Mouse (Mus musculus) lung, postnatal 10 days (tissue): ENCODE measurements around the gene Ezr.
"Not testable (repeated sequence)": the region's sequence is repeated elsewhere in the genome, so short reads cannot be mapped to it uniquely, and the experiment has no call there.

ENCODE experiments used
- DNase-seq: peaks from one replicate; pipeline ENCODE4 v3.0.0; 2021

Gene Ezr

DNA sequence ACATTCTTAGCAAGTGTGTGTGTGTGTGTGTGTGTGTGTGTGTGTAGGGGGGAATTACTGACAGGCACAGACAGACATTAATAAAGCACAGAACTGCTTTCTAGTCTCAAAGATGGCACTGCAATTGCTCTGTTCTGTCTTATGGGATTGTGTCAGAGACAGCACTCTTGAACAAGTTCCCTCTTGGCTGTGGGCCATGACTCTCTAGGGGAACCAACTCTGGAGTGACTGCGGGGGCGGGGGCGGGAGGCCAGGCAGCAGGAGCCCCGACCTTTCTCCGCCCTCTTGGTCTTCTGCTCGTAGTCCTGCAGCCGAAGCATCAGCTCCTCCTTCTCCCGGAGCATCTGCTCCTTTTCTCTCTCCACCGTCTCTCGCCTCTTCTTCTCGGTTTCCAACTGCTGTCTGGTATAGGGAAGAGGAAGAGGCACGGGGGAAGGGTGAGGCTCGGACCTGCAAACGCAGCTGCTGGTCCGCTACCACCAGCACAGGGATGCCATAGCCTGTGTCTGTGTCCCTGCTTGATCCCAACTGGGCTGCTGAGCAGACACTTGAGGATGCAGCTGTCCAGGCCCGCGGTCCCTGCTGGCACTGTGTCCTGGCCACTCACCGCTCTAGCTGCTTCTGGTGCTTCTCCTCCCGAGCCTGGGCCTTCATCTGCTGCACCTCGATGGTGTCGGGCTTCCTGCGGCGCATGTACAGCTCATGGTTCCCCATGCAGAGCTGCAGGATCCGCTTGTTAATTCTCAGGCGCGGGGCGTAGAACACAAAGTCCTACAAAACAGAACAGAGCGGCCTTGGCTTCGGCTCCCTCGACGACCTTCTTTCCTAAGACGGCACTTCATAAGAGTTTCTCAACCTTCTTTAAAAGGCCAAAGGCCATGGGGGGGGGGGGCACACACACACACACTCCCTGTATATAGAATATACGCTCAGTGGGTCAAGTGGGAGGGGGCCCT is 40.2 kb downstream of the Ezr start:
- DNase-seq, result peak; percentile 83

DNA sequence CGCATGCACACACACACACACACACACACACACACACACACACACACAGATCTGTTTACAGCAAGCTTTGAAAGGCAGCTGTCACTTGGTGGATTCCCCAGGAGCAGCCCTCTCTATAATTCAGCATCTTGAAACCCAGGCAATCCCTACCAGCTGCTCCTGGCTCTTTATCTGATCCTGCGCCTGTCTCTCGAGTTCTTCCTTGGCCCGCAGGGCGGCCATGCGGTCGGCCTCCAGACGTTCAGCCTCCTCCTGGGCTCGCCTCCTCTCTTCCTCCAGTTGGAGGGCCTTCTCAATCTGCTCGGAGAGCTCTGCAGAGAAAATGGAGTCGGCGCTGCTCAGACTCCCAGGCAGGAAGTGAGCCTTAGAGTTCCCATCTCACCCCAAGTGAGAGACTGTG is 41.3 kb downstream of the Ezr start:
- no peak for DNase-seq

DNA sequence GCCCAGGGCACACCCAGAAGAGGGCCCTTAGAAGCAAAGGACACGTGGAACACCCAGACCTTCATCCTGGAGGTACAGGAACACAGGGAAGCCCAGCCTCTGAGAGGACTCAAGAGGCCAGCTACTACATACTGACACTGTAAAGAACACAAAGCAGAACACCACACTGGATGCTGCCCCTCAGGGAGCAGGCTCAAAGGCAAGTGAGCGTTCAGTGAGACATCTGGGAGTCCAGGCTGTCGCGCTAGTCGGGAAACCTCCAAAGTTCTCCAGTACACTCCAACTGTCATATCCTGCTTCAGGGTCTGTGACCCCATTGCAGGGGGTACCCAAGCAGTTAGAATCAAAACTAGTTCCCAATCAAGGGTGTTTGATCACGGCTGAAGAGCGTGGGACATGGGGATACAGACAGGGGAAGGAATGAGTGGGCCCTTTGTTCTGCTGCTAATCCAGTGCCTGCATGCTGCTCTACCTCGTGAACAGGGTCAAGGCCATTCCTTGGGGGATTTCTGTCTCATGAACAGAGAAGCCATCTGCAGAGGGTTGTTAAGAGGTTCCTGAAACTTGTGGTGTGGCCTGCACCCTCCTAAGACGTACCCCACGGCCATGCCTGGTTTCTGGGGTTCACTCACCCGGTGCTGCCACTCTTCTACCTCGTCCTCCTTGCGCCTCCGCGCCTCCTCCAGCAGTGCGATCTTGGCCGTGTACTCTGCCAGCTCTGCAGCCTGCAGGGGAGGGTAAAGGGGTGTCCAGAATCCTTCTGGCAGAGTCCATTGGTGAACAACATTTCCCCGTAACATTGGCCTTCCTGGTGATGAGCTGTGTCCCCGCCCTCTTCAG is 42.0 kb downstream of the Ezr start:
- DNase-seq, result peak; percentile 0

DNA sequence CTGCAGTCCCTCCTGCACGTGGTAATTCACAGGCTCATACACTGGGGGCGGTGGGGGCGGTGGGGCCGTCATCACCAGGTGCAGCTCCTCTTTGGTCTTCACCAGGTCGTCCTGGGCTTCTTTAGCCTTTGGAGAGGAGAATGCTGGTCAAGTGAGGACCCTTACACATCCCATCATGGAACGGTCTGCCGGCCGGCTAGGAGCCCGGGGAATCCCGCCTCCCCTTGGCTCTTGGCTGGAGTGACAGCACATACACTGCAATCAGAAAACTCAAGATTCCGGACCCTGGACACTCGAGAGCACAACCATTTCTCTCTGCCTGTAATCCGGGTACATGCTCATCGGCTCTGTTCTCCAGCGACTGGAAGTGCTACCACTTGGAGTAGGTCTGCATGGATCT is 42.8 kb downstream of the Ezr start:
- DNase-seq, result peak; percentile 2

DNA sequence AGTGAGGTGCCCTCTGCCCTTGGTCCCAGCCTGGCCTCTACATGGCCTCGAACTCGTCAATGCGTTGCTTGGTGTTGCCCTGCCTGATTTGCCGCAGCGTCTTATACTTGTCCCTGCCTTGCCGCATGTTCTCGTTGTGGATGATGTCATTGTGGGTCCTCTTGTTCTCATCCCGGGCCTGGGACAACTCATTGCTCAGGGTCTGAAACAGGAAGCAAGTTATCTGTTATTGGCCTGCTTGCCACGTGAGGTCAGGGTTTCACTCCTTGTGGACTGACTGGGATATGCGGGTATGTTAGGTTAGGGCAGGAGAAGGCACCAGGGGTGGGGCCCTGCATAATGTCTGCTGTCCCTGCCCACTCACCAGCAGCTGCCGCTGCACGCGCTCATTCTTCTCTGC is 43.3 kb downstream of the Ezr start:
- peak; percentile 2 for DNase-seq

DNA sequence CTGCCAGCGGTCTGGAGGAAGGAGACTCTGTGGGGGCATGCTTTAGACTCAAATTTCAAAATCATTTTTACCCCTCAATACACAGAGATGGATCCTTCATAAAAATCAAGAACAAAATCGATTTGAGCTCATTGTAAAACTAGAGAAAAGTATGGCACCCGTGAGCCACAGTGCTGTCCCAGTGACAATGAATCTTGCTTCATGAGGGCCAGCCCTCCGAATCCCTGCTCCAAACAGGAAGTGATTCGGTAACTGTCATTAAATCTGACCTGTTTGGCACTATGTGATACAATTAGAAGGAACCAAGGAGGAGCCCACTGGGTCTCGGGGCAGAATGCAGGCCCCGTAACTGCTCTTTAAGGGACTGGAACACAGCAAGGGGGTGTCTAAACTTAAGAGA is 43.7 kb downstream of the Ezr start:
- DNase-seq, result peak; percentile 0

DNA sequence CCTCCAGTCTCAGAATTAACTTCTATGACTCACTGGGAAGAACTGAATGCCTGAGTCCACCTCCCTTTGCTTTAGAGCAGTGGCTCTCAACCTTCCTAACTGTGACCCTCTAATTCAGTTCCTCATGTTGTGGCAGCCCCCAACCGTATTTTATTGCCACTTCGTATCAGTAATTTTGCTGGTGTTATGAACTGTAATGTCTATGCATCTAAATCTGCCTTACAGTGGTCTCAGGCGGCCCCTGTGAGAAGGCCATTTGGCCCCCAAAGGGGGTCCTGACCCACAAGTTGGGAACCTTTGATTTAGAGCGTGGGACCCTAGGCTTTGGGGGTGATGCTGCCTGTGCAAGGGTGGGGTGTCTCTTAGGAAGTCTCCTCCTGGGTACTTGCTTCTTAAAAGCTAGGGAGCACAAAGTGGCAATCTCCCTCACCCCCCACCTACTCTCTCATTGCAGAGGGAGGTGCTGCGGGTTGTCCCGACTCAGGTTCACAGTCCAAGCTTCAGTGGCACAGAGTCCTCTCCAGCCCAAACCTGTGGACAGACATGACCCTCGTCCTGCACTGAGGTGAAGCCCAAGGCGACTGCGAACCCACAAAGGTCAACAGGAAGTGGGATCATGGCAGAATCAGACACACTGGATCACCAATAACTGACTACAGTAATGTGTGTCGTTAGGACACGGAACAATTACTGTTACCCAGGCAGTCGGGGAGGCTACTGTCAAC is 45.1 kb downstream of the Ezr start:
- DNase-seq, result no peak

DNA sequence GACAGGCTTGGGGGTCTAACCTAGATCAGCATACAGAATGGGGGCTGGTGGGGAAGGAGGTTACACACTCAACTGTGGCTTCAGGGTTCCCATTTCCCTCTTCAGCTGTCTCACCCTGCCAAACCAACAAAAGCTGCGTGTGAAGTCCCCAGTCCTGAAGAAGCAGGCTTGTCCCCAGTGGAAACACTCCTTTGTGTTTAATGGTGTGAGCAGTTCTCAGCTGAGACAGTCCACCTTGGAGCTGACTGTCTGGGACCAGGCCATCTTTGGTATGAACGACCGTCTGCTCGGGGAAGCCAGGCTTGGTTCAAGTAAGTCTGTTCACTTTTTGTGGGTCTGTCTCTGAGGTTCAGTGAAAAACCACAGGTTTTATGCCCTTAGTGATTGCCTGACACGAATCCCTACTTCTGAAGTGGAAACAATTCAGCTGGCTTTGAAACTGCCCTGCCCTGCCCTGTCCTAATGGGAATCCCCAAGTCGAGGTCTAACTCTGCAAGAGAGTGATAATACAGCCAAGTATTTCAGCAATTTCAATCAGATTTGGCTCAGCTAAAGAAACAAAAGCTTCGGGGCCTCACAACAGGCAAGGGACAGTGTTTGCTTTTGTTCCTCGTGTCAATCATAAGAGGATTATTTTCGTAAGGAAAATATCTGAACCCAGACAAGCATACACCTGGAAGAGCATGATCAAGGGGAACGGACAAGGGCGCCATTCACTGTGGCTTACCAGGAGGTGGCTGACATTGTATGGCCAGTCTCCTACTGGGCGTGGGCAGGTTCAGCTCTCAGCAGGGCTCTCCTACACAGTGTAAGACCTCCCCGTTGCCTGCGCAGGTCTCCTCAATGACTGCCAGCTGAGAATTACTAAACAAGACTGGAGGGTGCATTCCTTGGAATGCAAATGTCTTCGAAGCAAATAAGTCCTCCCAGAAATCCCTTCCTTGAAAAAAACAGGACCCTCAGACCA is 46.0 kb downstream of the Ezr start:
- no peak for DNase-seq

DNA sequence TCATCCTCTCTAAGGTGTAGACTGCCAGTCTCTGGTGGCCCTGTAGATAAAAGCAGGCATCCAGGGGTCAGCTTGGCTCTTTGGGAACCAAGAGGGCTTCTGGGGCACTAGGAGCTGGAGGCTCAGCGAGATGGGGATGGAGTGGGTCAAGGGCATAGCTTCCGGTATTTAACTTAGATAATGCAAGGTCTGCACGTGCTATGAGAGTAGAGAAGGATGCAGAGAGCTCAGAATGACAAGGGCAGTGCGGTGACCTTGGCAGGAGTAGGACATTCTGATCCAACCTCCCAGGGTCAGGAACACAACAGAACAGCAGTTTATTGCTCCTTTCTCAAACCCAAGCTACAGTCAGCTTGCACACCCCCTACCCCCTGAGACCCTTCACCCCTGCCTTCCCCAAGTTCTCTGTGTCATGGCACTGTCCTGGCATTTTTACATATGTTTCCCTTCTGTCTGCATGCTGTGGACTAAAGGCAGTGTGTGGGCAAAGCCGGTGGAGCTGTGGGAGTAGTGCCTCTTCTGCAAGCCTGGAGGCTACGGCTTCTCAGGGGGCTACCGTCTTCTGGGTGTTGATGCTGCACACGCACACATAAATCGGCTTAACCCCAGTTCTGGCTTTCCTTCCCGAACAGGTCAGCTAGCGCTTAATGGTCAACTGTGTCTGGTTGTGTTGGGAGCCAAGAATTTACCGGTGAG is 47.7 kb downstream of the Ezr start:
- DNase-seq, result no peak

DNA sequence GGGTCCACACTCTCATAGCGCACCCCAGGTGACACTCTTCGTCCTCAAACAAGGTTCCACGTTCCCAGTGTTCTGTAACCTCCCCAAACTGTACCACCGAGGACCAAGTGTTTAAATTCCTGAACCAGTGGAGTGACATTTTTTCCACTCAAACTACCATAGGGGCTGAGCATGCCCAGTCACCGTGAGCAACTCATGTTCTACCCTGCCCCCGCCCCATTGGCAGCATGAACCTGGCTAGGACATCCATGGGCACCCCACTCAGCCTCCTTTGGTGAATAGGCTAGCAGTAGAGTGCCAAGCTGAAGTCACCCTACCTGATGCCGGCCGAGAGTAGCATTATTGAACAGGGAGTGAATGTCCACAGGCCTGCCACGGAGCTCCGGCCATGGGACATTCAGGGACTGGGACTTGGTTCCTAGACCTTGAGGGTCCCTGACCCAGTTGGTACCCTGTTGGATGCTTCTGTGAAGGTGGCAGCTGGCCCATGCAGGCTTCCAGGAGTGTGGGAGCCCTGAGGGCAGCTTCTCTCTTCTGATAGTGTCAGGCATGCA is 49.2 kb downstream of the Ezr start:
- DNase-seq, result no peak

DNA sequence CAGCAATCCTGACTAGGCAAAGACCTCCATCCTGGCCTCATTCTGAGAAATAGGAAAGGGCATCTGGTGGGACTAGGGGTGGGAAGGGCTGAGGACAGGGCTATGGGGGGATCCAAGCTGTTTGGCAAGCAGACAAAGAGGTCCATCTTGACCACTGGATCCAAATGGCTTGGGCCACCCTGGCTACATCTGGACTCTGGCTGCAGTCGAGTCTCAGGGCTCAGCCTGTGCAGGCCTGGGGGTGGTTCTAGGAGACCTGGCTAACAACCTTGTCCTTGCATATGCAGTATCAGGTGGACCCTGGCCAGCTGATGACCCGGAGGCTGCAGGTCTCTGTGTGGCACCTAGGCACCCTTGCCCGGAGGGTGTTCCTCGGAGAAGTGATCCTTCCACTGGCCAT is 49.9 kb downstream of the Ezr start:
- DNase-seq, result no peak

DNA sequence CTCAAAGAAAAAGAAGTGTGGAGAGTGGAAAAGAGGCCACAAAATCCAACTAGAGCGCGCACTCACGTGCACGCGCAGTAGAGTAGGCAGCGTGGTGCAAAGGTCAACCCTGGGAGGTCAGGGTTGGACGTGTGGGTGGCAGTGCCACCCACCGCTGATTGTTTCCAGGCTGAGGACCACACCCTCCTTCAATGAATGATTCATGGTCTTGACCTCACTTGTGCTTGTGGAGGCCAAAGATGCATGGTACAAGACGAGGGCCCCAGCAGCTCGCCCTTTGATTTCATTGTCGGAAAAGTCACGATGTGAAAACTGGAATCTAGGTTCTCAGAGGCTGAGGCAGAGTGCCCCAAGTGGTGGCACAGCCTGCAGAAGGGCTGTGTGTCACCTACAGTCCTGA is 51.0 kb downstream of the Ezr start:
- no peak for DNase-seq

DNA sequence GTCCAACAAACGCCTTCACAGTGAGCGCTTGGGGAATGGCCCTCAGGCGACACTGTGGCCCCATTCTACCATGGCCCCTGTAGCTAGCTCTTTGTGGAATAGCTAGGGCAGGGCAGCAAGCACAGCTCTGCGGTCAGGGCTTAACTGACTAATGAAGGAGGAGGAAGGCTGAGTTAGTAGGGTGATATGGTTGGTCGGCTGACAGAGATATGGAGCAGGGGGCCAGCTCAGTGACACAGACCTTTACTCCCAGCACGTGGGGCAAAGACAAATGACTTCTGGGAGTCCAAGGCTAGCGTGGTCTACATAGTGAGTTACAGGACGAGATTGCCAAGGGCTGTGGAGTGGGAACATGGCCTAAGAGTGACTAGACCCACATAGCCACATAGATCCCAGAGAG is 51.5 kb downstream of the Ezr start:
- no peak for DNase-seq

DNA sequence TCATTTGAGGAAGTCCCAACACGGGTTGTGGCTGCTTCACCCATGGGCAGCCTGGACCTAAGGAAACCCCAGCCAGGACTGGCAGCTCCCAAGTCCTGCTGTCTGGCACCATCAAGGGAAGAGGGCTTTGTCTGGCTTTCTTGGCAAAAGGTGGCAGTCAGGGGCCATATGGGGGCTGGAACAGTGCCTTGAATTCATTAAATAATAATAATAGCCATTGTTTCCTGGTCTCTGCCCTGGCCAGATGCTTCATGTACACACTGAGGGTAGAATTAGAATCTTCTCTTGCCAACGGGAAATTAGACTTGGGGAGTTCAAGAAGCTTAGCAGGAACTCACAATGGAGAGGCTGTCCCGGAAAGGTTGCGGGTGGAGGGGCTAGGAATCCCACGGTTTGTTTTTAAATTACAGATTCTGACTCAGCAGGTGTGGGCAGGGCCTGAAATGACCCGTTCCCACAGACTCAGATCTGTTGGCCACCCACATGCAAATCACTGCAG is 53.3 kb downstream of the Ezr start:
- DNase-seq, result peak; percentile 60

DNA sequence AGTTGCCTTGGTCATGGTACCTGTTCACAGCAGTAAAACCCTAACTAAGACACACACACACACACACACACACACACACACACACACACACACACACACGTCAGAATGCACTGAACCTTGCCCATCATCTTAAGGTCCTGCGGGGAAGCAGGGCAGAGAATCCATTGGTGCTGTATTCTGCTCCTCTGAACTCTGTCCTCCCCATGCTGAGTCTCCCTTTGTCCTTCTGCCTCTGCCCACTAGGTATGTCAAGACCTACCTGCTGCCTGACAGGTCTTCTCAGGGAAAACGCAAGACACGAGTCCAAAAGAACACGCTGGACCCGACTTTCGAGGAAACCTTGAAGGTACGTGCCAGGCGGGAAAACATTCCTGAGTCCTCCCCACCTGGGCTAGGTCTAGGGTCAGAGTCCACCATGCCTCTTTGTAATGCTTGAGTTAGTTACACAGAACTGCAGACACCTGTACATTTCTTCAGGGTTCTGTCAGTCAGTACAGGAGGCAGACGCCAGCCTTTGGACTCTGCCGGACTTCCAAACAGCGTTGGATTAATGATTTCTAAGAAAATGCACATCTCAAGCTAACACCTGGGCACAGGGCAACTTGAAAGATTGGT is 54.5 kb downstream of the Ezr start:
- no peak for DNase-seq

DNA sequence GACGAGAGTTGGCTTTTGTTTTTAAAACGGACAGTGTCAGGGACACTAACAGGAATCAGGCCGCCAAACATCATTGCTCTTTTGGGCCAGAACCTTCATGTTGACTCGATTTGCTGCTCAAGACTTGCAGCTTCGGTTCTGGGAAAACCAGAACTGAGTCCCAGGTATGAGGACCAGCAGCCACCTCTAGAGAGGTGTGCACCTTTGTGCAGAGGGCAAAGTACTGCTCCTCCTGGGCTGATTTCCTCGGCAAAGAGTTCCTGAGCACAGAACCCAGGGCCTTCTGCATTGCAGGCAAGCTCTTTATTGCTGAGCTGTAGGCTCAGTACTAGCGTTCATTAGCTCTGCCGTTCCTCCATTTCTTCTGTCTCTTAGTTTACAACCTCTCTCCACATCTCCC is 68.6 kb downstream of the Ezr start:
- DNase-seq, result not testable (repeated sequence)

DNA sequence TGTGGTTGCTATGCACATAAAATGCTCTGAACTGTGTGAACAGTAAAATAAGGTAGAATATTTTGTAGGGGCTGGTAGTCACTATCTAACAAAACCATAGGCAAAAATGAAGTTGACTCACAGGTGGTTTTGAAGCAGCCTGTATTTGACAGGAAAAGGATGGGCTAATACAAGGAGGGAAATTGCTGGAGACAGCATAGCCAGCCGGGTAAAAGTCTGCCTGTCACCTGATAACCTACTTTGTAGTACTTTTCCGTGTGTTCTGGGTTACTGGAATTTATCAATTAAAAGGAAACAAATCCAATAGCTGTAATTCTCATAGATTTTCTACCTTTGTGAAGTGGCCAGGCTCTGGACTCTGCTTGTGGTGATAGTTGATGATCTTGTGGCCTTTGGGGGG is 69.1 kb downstream of the Ezr start:
- DNase-seq, result not testable (repeated sequence)

DNA sequence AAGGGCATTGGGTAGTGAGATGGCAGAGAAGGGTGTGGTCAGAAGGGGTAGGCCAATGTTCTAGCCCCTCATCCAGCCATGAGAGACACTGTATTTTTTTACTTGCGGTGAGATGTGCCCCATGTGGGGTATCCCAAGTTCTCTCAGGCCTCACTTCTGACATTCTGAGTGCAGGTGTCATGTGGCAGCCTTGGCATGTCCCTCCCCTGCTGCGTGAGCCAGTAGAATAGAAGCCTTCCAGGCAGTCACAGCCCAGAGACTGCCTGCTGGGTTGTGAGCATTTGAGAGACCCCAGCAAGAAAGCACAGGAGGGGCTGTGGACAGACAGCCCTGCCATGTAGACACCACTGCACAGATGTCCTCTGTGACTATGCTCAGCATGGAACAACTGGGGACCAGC is 74.4 kb downstream of the Ezr start:
- not testable (repeated sequence) for DNase-seq

DNA sequence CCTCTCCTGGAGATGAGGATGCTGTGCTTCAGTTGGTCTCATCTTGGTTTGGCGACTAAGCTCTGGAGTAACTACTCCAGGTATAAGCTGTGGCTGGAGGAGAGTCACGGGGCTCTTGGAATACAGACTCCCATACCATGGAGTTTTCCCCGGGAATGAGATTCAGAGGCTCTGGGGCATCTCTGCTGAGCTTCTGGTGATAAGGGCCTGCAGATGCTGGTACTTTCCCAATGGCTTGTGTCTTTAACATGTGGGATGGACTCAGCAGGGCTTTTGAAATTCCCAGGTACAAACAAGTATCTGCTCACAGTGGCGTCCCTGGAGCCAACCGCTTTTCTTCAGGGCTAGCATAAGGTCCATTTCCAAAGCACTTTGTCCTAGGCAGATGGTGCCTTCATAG is 75.2 kb downstream of the Ezr start:
- DNase-seq, result not testable (repeated sequence)

DNA sequence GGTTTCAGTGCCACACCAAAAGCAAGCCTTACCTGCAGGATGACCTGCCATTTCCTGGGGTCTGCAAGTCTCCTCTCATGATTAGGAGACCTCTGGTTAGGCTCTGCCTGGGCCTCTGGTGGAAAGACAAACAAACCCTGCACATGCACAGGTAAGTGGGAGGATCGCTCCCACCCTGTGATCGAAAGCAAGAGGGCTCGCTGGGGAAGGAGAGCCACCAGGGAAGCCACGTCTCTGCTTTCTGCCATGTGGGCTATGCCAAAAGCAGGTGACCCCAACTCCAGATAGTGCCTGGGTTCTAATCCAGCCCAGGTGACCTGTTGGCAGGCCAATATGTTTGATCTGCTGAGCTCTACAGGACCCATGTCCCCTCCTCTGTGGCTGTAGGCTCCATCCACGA is 76.1 kb downstream of the Ezr start:
- not testable (repeated sequence) for DNase-seq
